Mouse (Mus musculus) midbrain, embryonic 14.5 days (tissue): ENCODE measurements at regions not wholly inside any gene's neighbourhood (a gene's known extent, or its start where the extent isn't known, plus 50 kb on each side); places are given as distances from the start of the nearest gene placed in this dataset.

Experiments
- ATAC-seq: fragments of 200-750 bp; cut with Nextera tagmentation; 2 replicates; pipeline ENCODE4 v1.8.0; 2017; ENCODE audit warnings: moderate number of reproducible peaks, moderate library complexity; ENCODE audit not compliant: low FRiP score, low TSS enrichment
- DNase-seq: peaks from one replicate; pipeline ENCODE4 v3.0.0-alpha.2; 2015
- H3K27ac ChIP-seq: fragments of 300-500 bp; sonication (generic); replicated peaks from 2 replicates; pipeline ENCODE4 v1.5.1; 2014; ENCODE audit warnings: mild to moderate bottlenecking, low read depth, low read length, moderate library complexity
- H3K27me3 ChIP-seq: fragments of 300-500 bp; sonication (generic); 2 replicates; pipeline ENCODE4 v1.6.1; 2014; ENCODE audit warnings: low read length, control low read depth, mixed read lengths; ENCODE audit not compliant: control insufficient read depth, insufficient read depth
- H3K36me3 ChIP-seq: fragments of 300-500 bp; sonication (generic); 2 replicates; pipeline ENCODE4 v1.6.1; 2014; ENCODE audit warnings: low read length, control low read depth; ENCODE audit not compliant: control insufficient read depth, insufficient read depth
- H3K4me1 ChIP-seq: fragments of 300-500 bp; sonication (generic); 2 replicates; pipeline ENCODE4 v1.6.1; 2014; ENCODE audit warnings: mild to moderate bottlenecking, antibody characterized with exemption, low read length, control low read depth; ENCODE audit not compliant: control insufficient read depth, insufficient read depth
- H3K4me2 ChIP-seq: fragments of 300-500 bp; sonication (generic); 2 replicates; pipeline ENCODE4 v1.6.1; 2014; ENCODE audit warnings: mild to moderate bottlenecking, low read length, moderate library complexity
- H3K4me3 ChIP-seq: fragments of 300-500 bp; sonication (generic); replicated peaks from 2 replicates; pipeline ENCODE4 v1.5.1; 2014; ENCODE audit warnings: low read depth, low read length
- H3K9ac ChIP-seq: fragments of 300-500 bp; sonication (generic); replicated peaks from 2 replicates; pipeline ENCODE4 v1.6.1; 2014; ENCODE audit warnings: mild to moderate bottlenecking, low read length, moderate library complexity
- H3K9me3 ChIP-seq: fragments of 300-500 bp; sonication (generic); 2 replicates; pipeline ENCODE4 v1.6.1; 2016; ENCODE audit warnings: low read length, control low read depth, mixed read lengths; ENCODE audit not compliant: control insufficient read depth
- WGBS: fragments of 180-500 bp; shearing (Covaris S2); extraction: QIAGEN DNeasy Blood & Tissue Kit; methylation state at CpG from one replicate; pipeline ENCODE4 v1.1.7; 2014; 5-methylcytosine and 5-hydroxymethylcytosine counted together

DNA sequence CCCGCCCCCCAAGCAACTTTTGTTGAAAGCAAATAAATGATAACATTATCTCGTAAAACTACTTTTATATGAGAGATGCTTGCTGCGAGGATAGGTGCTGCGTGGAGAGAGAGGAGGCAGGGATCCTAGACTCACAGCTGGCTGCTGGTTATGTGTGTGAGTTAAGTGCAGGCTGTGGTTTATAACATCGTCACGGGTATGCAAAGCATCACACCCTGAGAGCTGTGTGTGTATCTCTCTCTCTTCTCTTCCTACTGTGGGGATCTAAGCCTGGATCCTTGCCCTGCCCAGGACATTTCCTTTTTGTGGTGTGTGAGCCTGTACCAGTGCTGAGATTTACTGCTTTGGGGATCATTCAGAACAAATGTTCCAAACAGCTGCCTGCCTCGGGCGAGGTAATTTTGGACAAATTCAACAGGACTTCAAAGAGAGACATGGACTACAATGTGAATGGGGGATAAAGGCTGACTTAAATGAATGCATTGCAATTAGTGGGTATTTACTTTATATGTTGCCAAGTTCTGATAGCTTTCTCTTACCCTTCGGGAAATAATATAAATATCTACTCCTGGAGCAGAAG lies 162.9 kb downstream of the Sox2 start:
- Histone ChIP-seq H3K36me3 (no peaks in the 10 kb centered on the region), H3K27ac (no peak overlapping the region), H3K4me3 (no peak overlapping the region), H3K27me3 (no peaks in the 10 kb centered on the region), H3K4me2 (no peak overlapping the region), H3K9ac (no peak overlapping the region), H3K9me3 (no peaks in the 10 kb centered on the region), H3K4me1 (no peaks in the 10 kb centered on the region)
- 60% methylated on average over 9 of the region's 9 CpGs for WGBS
- ATAC-seq = no peak
- DNase-seq = no peak

- WGBS = 83% methylated on average over 11 of the region's 11 CpGs
- ATAC-seq = no peak
- H3K27me3 ChIP-seq = no peaks in the 10 kb centered on the region
These were observed 174.8 kb downstream of the Sox2 start for GRCm38 (mm10) chr3:34825036-34825435.

GRCm38 (mm10) chr3:34826396-34826795 lies 176.2 kb downstream of the Sox2 start:
- no peaks in the 10 kb centered on the region for H3K9me3 ChIP-seq
- WGBS = 90% methylated on average over 5 of the region's 5 CpGs
- DNase-seq (no peak), ATAC-seq (no peak)
- H3K27me3 ChIP-seq = no peaks in the 10 kb centered on the region
- no peak overlapping the region for H3K9ac ChIP-seq
- H3K4me1 ChIP-seq = no peaks in the 10 kb centered on the region
- no peak overlapping the region for H3K4me2 ChIP-seq
- H3K27ac ChIP-seq = no peak overlapping the region
- no peak overlapping the region for H3K4me3 ChIP-seq
- H3K36me3 ChIP-seq = no peaks in the 10 kb centered on the region

More at GRCm38 (mm10) chr3:34825036-34825435, 174.8 kb downstream of the Sox2 start:
- no peak overlapping the region for H3K27ac ChIP-seq
- H3K9me3 ChIP-seq = no peaks in the 10 kb centered on the region
- no peak overlapping the region for H3K4me3 ChIP-seq
- no peak overlapping the region for H3K9ac ChIP-seq
- H3K4me2 ChIP-seq = no peak overlapping the region
- H3K4me1 ChIP-seq = no peaks in the 10 kb centered on the region
- no peak for DNase-seq
- no peaks in the 10 kb centered on the region for H3K36me3 ChIP-seq

GRCm38 (mm10) chr3:34828453-34829206 lies 178.4 kb downstream of the Sox2 start:
- no peak for DNase-seq
- Histone ChIP-seq H3K4me1 (no peaks in the 10 kb centered on the region), H3K9ac (no peak overlapping the region), H3K9me3 (no peaks in the 10 kb centered on the region), H3K27ac (no peak overlapping the region), H3K36me3 (no peaks in the 10 kb centered on the region), H3K4me3 (no peak overlapping the region), H3K27me3 (no peaks in the 10 kb centered on the region), H3K4me2 (no peak overlapping the region)
- WGBS = 60% methylated on average over 9 of the region's 9 CpGs
- ATAC-seq = no peak

DNA sequence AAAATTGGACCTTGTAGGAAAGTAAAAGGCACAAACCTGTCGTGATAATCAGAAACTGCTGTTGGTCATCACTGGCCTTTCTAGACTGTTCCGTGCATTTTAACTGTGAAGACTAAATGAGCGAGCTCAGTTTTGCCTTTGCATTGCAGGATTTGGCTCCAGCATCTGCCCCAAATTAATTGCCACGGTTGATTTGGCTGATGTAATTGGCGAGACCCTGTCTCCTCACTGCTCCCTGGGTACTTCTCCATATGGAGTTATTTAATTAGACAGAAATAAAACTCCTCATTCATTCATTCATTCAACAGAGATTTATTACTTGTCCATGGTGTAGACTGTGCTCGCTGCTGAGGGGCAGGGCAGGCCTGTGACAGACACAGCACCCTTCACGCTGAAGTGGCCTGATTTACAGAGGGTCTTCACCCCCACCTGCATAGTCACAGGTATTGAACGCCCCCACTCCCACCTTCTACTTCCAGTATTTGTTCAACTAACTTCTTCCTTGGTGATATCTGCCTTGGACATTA lies 186.6 kb downstream of the Sox2 start:
- DNase-seq (peak; percentile 19), ATAC-seq (no peak)
- WGBS = 77% methylated on average over 8 of the region's 8 CpGs
- Histone ChIP-seq H3K9me3 (no peaks in the 10 kb centered on the region), H3K9ac (no peak overlapping the region), H3K4me2 (no peak overlapping the region), H3K36me3 (no peaks in the 10 kb centered on the region), H3K27ac (no peak overlapping the region), H3K4me1 (0 out of 2 replicates have a peak, but pooled peaks cover 3% of the 10 kb centered on the region), H3K4me3 (no peak overlapping the region), H3K27me3 (no peaks in the 10 kb centered on the region)

DNA sequence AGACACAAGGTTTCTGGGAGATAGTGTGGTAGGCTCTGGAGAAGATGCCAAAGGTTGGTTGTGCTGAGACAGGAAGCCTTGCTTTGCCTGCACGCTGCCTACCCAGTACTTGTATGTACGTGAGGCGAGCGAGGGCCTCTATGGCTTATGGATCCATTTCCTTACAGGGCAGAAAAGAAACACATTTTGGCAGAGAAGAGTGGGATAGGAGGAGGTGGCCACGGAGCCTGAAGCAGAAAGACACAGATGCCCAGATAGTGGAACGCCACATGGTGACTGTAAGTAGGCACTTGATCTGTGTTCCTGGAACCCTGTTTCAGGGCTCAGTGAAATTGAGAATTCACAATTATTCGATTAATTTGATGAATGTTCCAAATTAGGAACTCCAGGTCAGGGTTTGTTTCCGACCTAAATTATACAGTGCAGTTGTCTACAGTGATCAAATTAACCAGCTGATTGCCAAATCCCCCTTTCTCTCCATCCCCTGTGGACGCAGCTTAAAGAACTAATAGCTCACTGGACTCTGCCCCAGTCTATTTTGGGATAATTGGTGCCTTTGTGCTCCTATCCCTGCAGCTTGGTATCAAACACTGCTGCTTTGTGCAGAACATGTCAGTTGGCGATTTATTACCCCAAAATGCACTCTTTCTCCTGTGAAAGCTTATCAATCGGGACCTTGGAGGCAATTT lies 187.6 kb downstream of the Sox2 start:
- peak; percentile 25 for DNase-seq
- Histone ChIP-seq H3K9me3 (no peaks in the 10 kb centered on the region), H3K4me2 (no peak overlapping the region), H3K27me3 (no peaks in the 10 kb centered on the region), H3K4me1 (0 out of 2 replicates have a peak, but pooled peaks cover 3% of the 10 kb centered on the region), H3K27ac (no peak overlapping the region), H3K9ac (no peak overlapping the region), H3K4me3 (no peak overlapping the region), H3K36me3 (no peaks in the 10 kb centered on the region)
- WGBS = 71% methylated on average over 11 of the region's 11 CpGs
- no peak for ATAC-seq

GRCm38 (mm10) chr3:34860877-34861649 lies 210.9 kb downstream of the Sox2 start:
- Histone ChIP-seq H3K9ac (no peak overlapping the region), H3K9me3 (no peaks in the 10 kb centered on the region), H3K27ac (no peak overlapping the region), H3K4me1 (peaks cover 3% of the 10 kb centered on the region; the same call in 1 of the 2 replicates), H3K36me3 (no peaks in the 10 kb centered on the region), H3K27me3 (no peaks in the 10 kb centered on the region), H3K4me2 (peak overlapping the region; percentile 19), H3K4me3 (no peak overlapping the region)
- DNase-seq (peak; percentile 48), ATAC-seq (peak; percentile 64)
- WGBS = 47% methylated on average over 16 of the region's 16 CpGs

DNA sequence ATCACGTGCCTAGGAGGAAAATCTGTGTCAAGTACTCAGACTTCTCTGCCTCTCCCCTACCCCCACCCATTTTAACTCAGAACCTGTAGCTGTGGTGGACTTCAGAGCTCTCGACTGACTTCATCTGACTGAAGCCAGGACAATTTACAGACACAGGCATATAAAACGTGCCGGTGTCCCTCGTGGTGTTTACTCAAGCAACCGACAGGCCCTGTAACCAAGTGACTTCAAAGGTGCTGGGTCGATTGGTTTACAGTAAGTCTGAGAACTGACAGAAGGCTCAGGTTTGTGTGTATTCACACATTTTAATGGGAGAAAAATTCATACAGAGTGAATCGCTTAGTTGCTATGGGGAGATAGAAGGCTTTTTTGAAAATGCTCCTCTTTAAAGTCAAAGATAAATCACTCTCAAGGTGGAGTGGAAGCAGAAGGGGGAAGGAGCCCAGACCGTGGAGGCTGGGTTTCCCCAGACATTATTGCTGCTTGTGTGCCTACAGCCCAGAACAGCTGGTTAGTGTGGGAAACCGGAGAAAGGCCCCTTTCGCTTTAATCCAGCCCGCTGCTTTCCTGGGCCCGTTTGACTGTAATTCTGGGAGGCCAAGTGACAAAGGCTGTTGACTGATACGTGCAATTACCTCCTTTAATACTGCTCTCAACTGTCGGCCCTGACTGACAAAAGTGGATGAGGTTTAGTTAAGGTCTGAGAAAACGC lies 218.6 kb downstream of the Sox2 start:
- Histone ChIP-seq H3K4me2 (no peak overlapping the region), H3K36me3 (no peaks in the 10 kb centered on the region), H3K27ac (no peak overlapping the region), H3K9me3 (no peaks in the 10 kb centered on the region), H3K9ac (no peak overlapping the region), H3K4me3 (no peak overlapping the region), H3K27me3 (no peaks in the 10 kb centered on the region), H3K4me1 (no peaks in the 10 kb centered on the region)
- 45% methylated on average over 16 of the region's 16 CpGs for WGBS
- ATAC-seq (no peak), DNase-seq (peak; percentile 52)
